Mouse (Mus musculus): ENCODE results near the gene Pou6f2.

Gene Pou6f2

GRCm38 (mm10) chr13:18218566-18219234 lies 178.8 kb downstream of the Pou6f2 start:
- no peak for DNase-seq (ENCODE audit: low spot score in 2 of 2)

- no peak for DNase-seq (ENCODE audit: low spot score in 2 of 2)
Observed at GRCm38 (mm10) chr13:18211242-18211641, 186.2 kb downstream of the Pou6f2 start.

- no peak for DNase-seq (ENCODE audit: low spot score in 2 of 2)
Observed at GRCm38 (mm10) chr13:18204476-18205250, 192.8 kb downstream of the Pou6f2 start.

- DNase-seq (ENCODE audit: low spot score in 2 of 2): no peak
Observed at GRCm38 (mm10) chr13:18174003-18174402, 223.5 kb downstream of the Pou6f2 start.

GRCm38 (mm10) chr13:18173021-18173420 lies 224.5 kb downstream of the Pou6f2 start:
- no peak for DNase-seq (ENCODE audit: low spot score in 2 of 2)

- DNase-seq (ENCODE audit: low spot score in 2 of 2): no peak
Observed at GRCm38 (mm10) chr13:18172334-18172733, 225.2 kb downstream of the Pou6f2 start.

- no peak for DNase-seq (ENCODE audit: low spot score in 2 of 2)
Observed at GRCm38 (mm10) chr13:18164182-18164581, 233.3 kb downstream of the Pou6f2 start.

GRCm38 (mm10) chr13:18160566-18160965 lies 236.9 kb downstream of the Pou6f2 start:
- DNase-seq (ENCODE audit: low spot score in 2 of 2): no peak

GRCm38 (mm10) chr13:18153949-18154582 lies 243.4 kb downstream of the Pou6f2 start:
- no peak for DNase-seq (ENCODE audit: low spot score in 2 of 2)

- no peak for DNase-seq (ENCODE audit: low spot score in 2 of 2)
Observed at GRCm38 (mm10) chr13:18133646-18134045, 263.8 kb downstream of the Pou6f2 start.

GRCm38 (mm10) chr13:18133193-18133592 lies 264.3 kb downstream of the Pou6f2 start:
- no peak for DNase-seq (ENCODE audit: low spot score in 2 of 2)

GRCm38 (mm10) chr13:18131324-18131723 lies 266.2 kb downstream of the Pou6f2 start:
- DNase-seq (ENCODE audit: low spot score in 2 of 2): no peak

GRCm38 (mm10) chr13:18129697-18130096 lies 267.8 kb downstream of the Pou6f2 start:
- no peak for DNase-seq (ENCODE audit: low spot score in 2 of 2)

- DNase-seq (ENCODE audit: low spot score in 2 of 2): no peak
Observed at GRCm38 (mm10) chr13:18128826-18129225, 268.7 kb downstream of the Pou6f2 start.

GRCm38 (mm10) chr13:18128053-18128452 lies 269.4 kb downstream of the Pou6f2 start:
- no peak for DNase-seq (ENCODE audit: low spot score in 2 of 2)

GRCm38 (mm10) chr13:18126111-18126510 lies 271.4 kb downstream of the Pou6f2 start:
- no peak for DNase-seq (ENCODE audit: low spot score in 2 of 2)

GRCm38 (mm10) chr13:18125226-18126000 lies 272.1 kb downstream of the Pou6f2 start:
- no peak for DNase-seq (ENCODE audit: low spot score in 2 of 2)

- no peak for DNase-seq (ENCODE audit: low spot score in 2 of 2)
Observed at GRCm38 (mm10) chr13:18124368-18124767, 273.1 kb downstream of the Pou6f2 start.

- DNase-seq (ENCODE audit: low spot score in 2 of 2): no peak
Observed at GRCm38 (mm10) chr13:18120406-18120805, 277.1 kb downstream of the Pou6f2 start.

GRCm38 (mm10) chr13:18081443-18082119 lies 315.9 kb downstream of the Pou6f2 start:
- DNase-seq (ENCODE audit: low spot score in 2 of 2): no peak

Measured in heart, adult 9 months (tissue).